Mouse (Mus musculus) hindbrain, embryonic 13.5 days (tissue): ENCODE measurements around the gene Hpcal1. TPM values are rescaled to one million over a fixed set of nuclear protein-coding genes. Genes with fewer than 3 reads are reported as not detected.
A peak's percentile ranks its signal among the peaks of the same experiment; 100 is the strongest.

Experiments used
- ATAC-seq: fragments of 200-750 bp; cut with Nextera tagmentation; 2 replicates; pipeline ENCODE4 v1.8.0; 2017; ENCODE audit warnings: moderate TSS enrichment; ENCODE audit not compliant: low FRiP score
- H3K27ac ChIP-seq: fragments of 300-500 bp; sonication (generic); 2 replicates; pipeline ENCODE4 v1.5.1; 2015; ENCODE audit warnings: inconsistent platforms, mild to moderate bottlenecking, moderate library complexity
- H3K27me3 ChIP-seq: fragments of 300-500 bp; sonication (generic); 2 replicates; pipeline ENCODE4 v1.6.1; 2015; ENCODE audit warnings: mild to moderate bottlenecking, inconsistent platforms
- H3K36me3 ChIP-seq: fragments of 300-500 bp; sonication (generic); 2 replicates; pipeline ENCODE4 v1.6.1; 2015; ENCODE audit warnings: mild to moderate bottlenecking, inconsistent platforms
- H3K4me1 ChIP-seq: fragments of 300-500 bp; sonication (generic); replicated peaks from 2 replicates; pipeline ENCODE4 v1.6.1; 2015; ENCODE audit warnings: inconsistent platforms
- H3K4me2 ChIP-seq: fragments of 300-500 bp; sonication (generic); 2 replicates; pipeline ENCODE4 v1.6.1; 2015; ENCODE audit warnings: inconsistent platforms, mild to moderate bottlenecking, moderate library complexity
- H3K4me3 ChIP-seq: fragments of 300-500 bp; sonication (generic); 2 replicates; pipeline ENCODE4 v1.5.1; 2015; ENCODE audit warnings: mild to moderate bottlenecking, inconsistent platforms
- H3K9ac ChIP-seq: fragments of 300-500 bp; sonication (generic); 2 replicates; pipeline ENCODE4 v1.6.1; 2015; ENCODE audit warnings: mild to moderate bottlenecking, inconsistent platforms
- H3K9me3 ChIP-seq: fragments of 300-500 bp; sonication (generic); 2 replicates; pipeline ENCODE4 v1.6.1; 2016; ENCODE audit warnings: inconsistent platforms
- WGBS: fragments of 180-500 bp; shearing (Covaris S2); methylation state at CpG from one replicate; pipeline ENCODE4 v1.1.7; 2015; 5-methylcytosine and 5-hydroxymethylcytosine counted together
- polyA plus RNA-seq: library from polyadenylated mRNA; unstranded; fragments of >200 nt; fragmentation: Nextera tagmentation; extraction: Ambion mirVana; gene quantifications from 2 replicates; pipeline ENCODE4 v1.2.1, GENCODE M21; 2015

Gene Hpcal1
- polyA plus RNA-seq, 1 experiment from 2014 or later = 79.9 TPM

GRCm38 (mm10) chr12:17736859-17737577 is 46.4 kb downstream of the Hpcal1 start:
- no peaks in the 10 kb centered on the region for H3K36me3 ChIP-seq
- whole genome bisulfite sequencing = 81% methylated on average over 10 of the region's 10 CpGs
- no peak overlapping the region for H3K4me3 ChIP-seq
- ATAC-seq = no peak
- no peaks in the 10 kb centered on the region for H3K27me3 ChIP-seq
- H3K4me2 ChIP-seq = no peak overlapping the region
- H3K9ac ChIP-seq = no peak overlapping the region
- no peaks in the 10 kb centered on the region for H3K9me3 ChIP-seq
- peaks cover 36% of the 10 kb centered on the region for H3K4me1 ChIP-seq
- H3K27ac ChIP-seq = no peak overlapping the region

GRCm38 (mm10) chr12:17737808-17738207 is 47.2 kb downstream of the Hpcal1 start:
- H3K4me3 ChIP-seq = no peak overlapping the region
- WGBS = 96% methylated on average over 3 of the region's 3 CpGs
- no peak overlapping the region for H3K27ac ChIP-seq
- H3K27me3 ChIP-seq = no peaks in the 10 kb centered on the region
- H3K4me1 ChIP-seq = peaks cover 40% of the 10 kb centered on the region
- H3K36me3 ChIP-seq = no peaks in the 10 kb centered on the region
- no peak overlapping the region for H3K9ac ChIP-seq
- ATAC-seq = no peak
- H3K4me2 ChIP-seq = no peak overlapping the region
- no peaks in the 10 kb centered on the region for H3K9me3 ChIP-seq

GRCm38 (mm10) chr12:17738473-17738872 is 47.8 kb downstream of the Hpcal1 start:
- 49% methylated on average over 6 of the region's 6 CpGs for WGBS

GRCm38 (mm10) chr12:17740226-17740625 is 49.6 kb downstream of the Hpcal1 start:
- H3K4me1 ChIP-seq = peaks cover 31% of the 10 kb centered on the region
- no peak overlapping the region for H3K9ac ChIP-seq
- no peak overlapping the region for H3K4me2 ChIP-seq
- ATAC-seq = no peak
- H3K36me3 ChIP-seq = no peaks in the 10 kb centered on the region
- H3K4me3 ChIP-seq = no peak overlapping the region
- no peaks in the 10 kb centered on the region for H3K27me3 ChIP-seq
- WGBS = 83% methylated on average over 1 of the region's 1 CpGs
- H3K27ac ChIP-seq = no peak overlapping the region
- H3K9me3 ChIP-seq = no peaks in the 10 kb centered on the region

More at GRCm38 (mm10) chr12:17738473-17738872, 47.8 kb downstream of the Hpcal1 start:
- Histone ChIP-seq H3K27ac (no peak overlapping the region), H3K9ac (no peak overlapping the region), H3K9me3 (no peaks in the 10 kb centered on the region), H3K4me2 (no peak overlapping the region), H3K4me1 (peaks cover 36% of the 10 kb centered on the region), H3K4me3 (no peak overlapping the region), H3K27me3 (no peaks in the 10 kb centered on the region), H3K36me3 (no peaks in the 10 kb centered on the region)
- no peak for ATAC-seq

- Histone ChIP-seq H3K4me1 (peaks cover 43% of the 10 kb centered on the region), H3K4me2 (no peak overlapping the region), H3K36me3 (no peaks in the 10 kb centered on the region), H3K27me3 (no peaks in the 10 kb centered on the region), H3K9me3 (no peaks in the 10 kb centered on the region), H3K4me3 (no peak overlapping the region), H3K9ac (no peak overlapping the region), H3K27ac (peak overlapping the region; percentile 65)
- ATAC-seq = no peak
- WGBS = 69% methylated on average over 17 of the region's 17 CpGs
Observed at GRCm38 (mm10) chr12:17741637-17742364, 51.1 kb downstream of the Hpcal1 start.

- Histone ChIP-seq H3K4me1 (peaks cover 53% of the 10 kb centered on the region), H3K36me3 (no peaks in the 10 kb centered on the region), H3K4me3 (no peak overlapping the region), H3K9me3 (no peaks in the 10 kb centered on the region), H3K27me3 (no peaks in the 10 kb centered on the region), H3K9ac (no peak overlapping the region), H3K4me2 (no peak overlapping the region), H3K27ac (peak overlapping the region; percentile 65)
- 89% methylated on average over 11 of the region's 11 CpGs for WGBS
- no peak for ATAC-seq
Observed at GRCm38 (mm10) chr12:17742571-17743321, 52.1 kb downstream of the Hpcal1 start.

- Histone ChIP-seq H3K36me3 (no peaks in the 10 kb centered on the region), H3K4me3 (no peak overlapping the region), H3K27ac (no peak overlapping the region), H3K27me3 (no peaks in the 10 kb centered on the region), H3K9ac (no peak overlapping the region), H3K9me3 (no peaks in the 10 kb centered on the region), H3K4me1 (peaks cover 60% of the 10 kb centered on the region), H3K4me2 (no peak overlapping the region)
- 82% methylated on average over 7 of the region's 7 CpGs for WGBS
- ATAC-seq = no peak
Observed at GRCm38 (mm10) chr12:17745431-17745830, 54.8 kb downstream of the Hpcal1 start.

- peak; percentile 49 for ATAC-seq
- Histone ChIP-seq H3K9me3 (no peaks in the 10 kb centered on the region), H3K4me1 (peaks cover 61% of the 10 kb centered on the region), H3K4me2 (no peak overlapping the region), H3K9ac (no peak overlapping the region), H3K27me3 (no peaks in the 10 kb centered on the region), H3K27ac (peak overlapping the region; percentile 60; the same call in 1 of the 2 replicates), H3K4me3 (no peak overlapping the region), H3K36me3 (no peaks in the 10 kb centered on the region)
- 5% methylated on average over 3 of the region's 3 CpGs for WGBS
Observed at GRCm38 (mm10) chr12:17746725-17747124, 56.1 kb downstream of the Hpcal1 start.

- no peak overlapping the region for H3K9ac ChIP-seq
- H3K9me3 ChIP-seq = no peaks in the 10 kb centered on the region
- H3K4me3 ChIP-seq = no peak overlapping the region
- H3K36me3 ChIP-seq = no peaks in the 10 kb centered on the region
- no peaks in the 10 kb centered on the region for H3K27me3 ChIP-seq
- H3K27ac ChIP-seq = peak overlapping the region; percentile 60
- 33% methylated on average over 10 of the region's 10 CpGs for WGBS
- ATAC-seq = peak; percentile 30; the same call in 1 of the 2 replicates
- H3K4me2 ChIP-seq = no peak overlapping the region
- peaks cover 58% of the 10 kb centered on the region for H3K4me1 ChIP-seq
Observed at GRCm38 (mm10) chr12:17747191-17748154, 56.8 kb downstream of the Hpcal1 start.

- H3K4me3 ChIP-seq = no peak overlapping the region
- H3K9ac ChIP-seq = no peak overlapping the region
- H3K36me3 ChIP-seq = no peaks in the 10 kb centered on the region
- H3K27me3 ChIP-seq = no peaks in the 10 kb centered on the region
- peaks cover 58% of the 10 kb centered on the region for H3K4me1 ChIP-seq
- ATAC-seq = no peak
- no peak overlapping the region for H3K4me2 ChIP-seq
- 36% methylated on average over 4 of the region's 4 CpGs for WGBS
- H3K9me3 ChIP-seq = no peaks in the 10 kb centered on the region
- H3K27ac ChIP-seq = no peak overlapping the region
Observed at GRCm38 (mm10) chr12:17748155-17748529, 57.5 kb downstream of the Hpcal1 start.

GRCm38 (mm10) chr12:17749784-17750183 is 59.1 kb downstream of the Hpcal1 start:
- H3K9ac ChIP-seq = no peak overlapping the region
- no peaks in the 10 kb centered on the region for H3K9me3 ChIP-seq
- no peaks in the 10 kb centered on the region for H3K27me3 ChIP-seq
- ATAC-seq = no peak
- WGBS = 73% methylated on average over 3 of the region's 3 CpGs
- no peaks in the 10 kb centered on the region for H3K36me3 ChIP-seq
- no peak overlapping the region for H3K4me3 ChIP-seq
- peaks cover 58% of the 10 kb centered on the region for H3K4me1 ChIP-seq
- peak overlapping the region; percentile 25; the same call in 1 of the 2 replicates for H3K27ac ChIP-seq
- H3K4me2 ChIP-seq = no peak overlapping the region
